Mouse (Mus musculus): ENCODE measurements around the gene Socs1. TPM values are rescaled to one million over a fixed set of nuclear protein-coding genes. Genes with fewer than 3 reads are reported as not detected.

Socs1 gene
- total RNA-seq, 2 experiments from 2014 or later = 0.80 to 0.82 TPM

- intact Hi-C loops (cut with DNase I) = loop anchor here (5.0 kb wide), 1 partner anchor 197 kb away; no protein-coding TSS in a partner anchor
- peak in 1 of 2 experiments; percentile 74 for DNase-seq (ENCODE audit: low spot score in 2 of 2)
Observed at GRCm38 (mm10) chr16:10769661-10770060, 15.7 kb downstream of the Socs1 start.

GRCm38 (mm10) chr16:10768821-10769220 is 16.5 kb downstream of the Socs1 start:
- no peak for DNase-seq (ENCODE audit: low spot score in 2 of 2)
- intact Hi-C loops (cut with DNase I) = loop anchor here (5.0 kb wide), 1 partner anchor 197 kb away; no protein-coding TSS in a partner anchor

GRCm38 (mm10) chr16:10767158-10767557 is 18.2 kb downstream of the Socs1 start:
- peak; percentile 69 to 70 for DNase-seq (ENCODE audit: low spot score in 2 of 2)
- intact Hi-C loops (cut with DNase I) = loop anchor here (5.0 kb wide), 1 partner anchor 195 kb away; no protein-coding TSS in a partner anchor

- intact Hi-C loops (cut with DNase I) = no loop called here
Observed at GRCm38 (mm10) chr16:10764323-10764722, 21.0 kb downstream of the Socs1 start.

GRCm38 (mm10) chr16:10763540-10764264 is 21.6 kb downstream of the Socs1 start:
- no peak for DNase-seq (ENCODE audit: low spot score in 2 of 2)
- intact Hi-C loops (cut with DNase I) = no loop called here

More at GRCm38 (mm10) chr16:10764323-10764722, 21.0 kb downstream of the Socs1 start:
- DNase-seq (ENCODE audit: low spot score in 2 of 2) = no peak

GRCm38 (mm10) chr16:10762569-10763180 is 22.7 kb downstream of the Socs1 start:
- intact Hi-C loops (cut with DNase I) = no loop called here
- DNase-seq (ENCODE audit: low spot score in 2 of 2) = no peak

- intact Hi-C loops (cut with DNase I) = no loop called here
Observed at GRCm38 (mm10) chr16:10761182-10761581, 24.2 kb downstream of the Socs1 start.

GRCm38 (mm10) chr16:10756168-10756567 is 29.2 kb downstream of the Socs1 start:
- intact Hi-C loops (cut with DNase I) = no loop called here
- DNase-seq (ENCODE audit: low spot score in 2 of 2) = no peak

More at GRCm38 (mm10) chr16:10761182-10761581, 24.2 kb downstream of the Socs1 start:
- no peak for DNase-seq (ENCODE audit: low spot score in 2 of 2)

- no peak for DNase-seq (ENCODE audit: low spot score in 2 of 2)
- intact Hi-C loops (cut with DNase I) = no loop called here
Observed at GRCm38 (mm10) chr16:10754521-10755296, 30.6 kb downstream of the Socs1 start.

- DNase-seq (ENCODE audit: low spot score in 2 of 2) = peak in 1 of 2 experiments; percentile 59
- intact Hi-C loops (cut with DNase I) = no loop called here
Observed at GRCm38 (mm10) chr16:10749824-10750223, 35.5 kb downstream of the Socs1 start.

- intact Hi-C loops (cut with DNase I) = no loop called here
- DNase-seq (ENCODE audit: low spot score in 2 of 2) = no peak
Observed at GRCm38 (mm10) chr16:10749226-10749625, 36.1 kb downstream of the Socs1 start.

GRCm38 (mm10) chr16:10741082-10741481 is 44.3 kb downstream of the Socs1 start:
- DNase-seq (ENCODE audit: low spot score in 2 of 2) = peak in 1 of 2 experiments; percentile 49
- intact Hi-C loops (cut with DNase I) = no loop called here

- intact Hi-C loops (cut with DNase I) = no loop called here
- no peak for DNase-seq (ENCODE audit: low spot score in 2 of 2)
Observed at GRCm38 (mm10) chr16:10739854-10740398, 45.4 kb downstream of the Socs1 start.

GRCm38 (mm10) chr16:10738866-10739265 is 46.5 kb downstream of the Socs1 start:
- no peak for DNase-seq (ENCODE audit: low spot score in 2 of 2)
- intact Hi-C loops (cut with DNase I) = no loop called here

GRCm38 (mm10) chr16:10737571-10737970 is 47.8 kb downstream of the Socs1 start:
- intact Hi-C loops (cut with DNase I) = no loop called here
- no peak for DNase-seq (ENCODE audit: low spot score in 2 of 2)

- intact Hi-C loops (cut with DNase I) = no loop called here
- no peak for DNase-seq (ENCODE audit: low spot score in 2 of 2)
Observed at GRCm38 (mm10) chr16:10736364-10736763, 49.0 kb downstream of the Socs1 start.

- intact Hi-C loops (cut with DNase I) = no loop called here
- DNase-seq (ENCODE audit: low spot score in 2 of 2) = no peak
Observed at GRCm38 (mm10) chr16:10735781-10736180, 49.6 kb downstream of the Socs1 start.

- intact Hi-C loops (cut with DNase I) = no loop called here
- DNase-seq (ENCODE audit: low spot score in 2 of 2) = no peak
Observed at GRCm38 (mm10) chr16:10732421-10732820, 52.9 kb downstream of the Socs1 start.

Data from left cerebral cortex, postnatal 25 days (tissue).